Mouse (Mus musculus): ENCODE data around the gene Gata2. TPM values are rescaled to one million over a fixed set of nuclear protein-coding genes. Genes with fewer than 3 reads are reported as not detected.
A peak's percentile ranks its signal among the peaks of the same experiment; 100 is the strongest.

The Gata2 gene
- total RNA-seq, 2 experiments from 2014 or later, result 21.4 to 23.7 TPM

GRCm38 (mm10) chr6:88205386-88205700 lies 11.7 kb downstream of the Gata2 start:
- intact Hi-C loops (cut with DNase I), result no loop called here
- DNase-seq, result no peak

GRCm38 (mm10) chr6:88205937-88206336 lies 12.2 kb downstream of the Gata2 start:
- DNase-seq, result peak in 1 of 2 experiments; percentile 50
- intact Hi-C loops (cut with DNase I), result loop anchor here (2.0 kb wide), 1 partner anchor 33 kb away; no protein-coding TSS in a partner anchor

GRCm38 (mm10) chr6:88206566-88206965 lies 12.9 kb downstream of the Gata2 start:
- intact Hi-C loops (cut with DNase I), result loop anchor here (2.0 kb wide), 1 partner anchor 32 kb away; no protein-coding TSS in a partner anchor
- DNase-seq, result no peak

GRCm38 (mm10) chr6:88207403-88208033 lies 13.8 kb downstream of the Gata2 start:
- no peak for DNase-seq
- intact Hi-C loops (cut with DNase I), result loop anchor here (2.0 kb wide), 1 partner anchor 31 kb away; no protein-coding TSS in a partner anchor

- no peak for DNase-seq
- intact Hi-C loops (cut with DNase I), result no loop called here
These were observed 14.6 kb downstream of the Gata2 start for GRCm38 (mm10) chr6:88208321-88208720.

- intact Hi-C loops (cut with DNase I), result no loop called here
These were observed 15.8 kb downstream of the Gata2 start for GRCm38 (mm10) chr6:88209453-88209852.

GRCm38 (mm10) chr6:88210182-88210581 lies 16.5 kb downstream of the Gata2 start:
- intact Hi-C loops (cut with DNase I), result no loop called here
- DNase-seq, result no peak

More at GRCm38 (mm10) chr6:88209453-88209852, 15.8 kb downstream of the Gata2 start:
- no peak for DNase-seq

- DNase-seq, result no peak
These were observed 22.1 kb downstream of the Gata2 start for GRCm38 (mm10) chr6:88215797-88216196.

GRCm38 (mm10) chr6:88216199-88216598 lies 22.5 kb downstream of the Gata2 start:
- no peak for DNase-seq
- intact Hi-C loops (cut with DNase I), result no loop called here

More at GRCm38 (mm10) chr6:88215797-88216196, 22.1 kb downstream of the Gata2 start:
- intact Hi-C loops (cut with DNase I), result no loop called here

GRCm38 (mm10) chr6:88219094-88219493 lies 25.4 kb downstream of the Gata2 start:
- intact Hi-C loops (cut with DNase I), result no loop called here

GRCm38 (mm10) chr6:88221968-88222367 lies 28.3 kb downstream of the Gata2 start, which contains the start of gene Dnajb8:
TSS of gene Dnajb8 (plus strand) at chr6:88222268.
- intact Hi-C loops (cut with DNase I), result no loop called here
- no peak for DNase-seq

More at GRCm38 (mm10) chr6:88219094-88219493, 25.4 kb downstream of the Gata2 start:
- DNase-seq, result no peak

- intact Hi-C loops (cut with DNase I), result no loop called here
- no peak for DNase-seq
These were observed 32.9 kb downstream of the Gata2 start for GRCm38 (mm10) chr6:88226570-88226994.

- intact Hi-C loops (cut with DNase I), result no loop called here
- no peak for DNase-seq
These were observed 33.8 kb downstream of the Gata2 start for GRCm38 (mm10) chr6:88227537-88227936.

- DNase-seq, result no peak
- intact Hi-C loops (cut with DNase I), result no loop called here
These were observed 35.5 kb downstream of the Gata2 start for GRCm38 (mm10) chr6:88229221-88229620.

GRCm38 (mm10) chr6:88231821-88232220 lies 38.1 kb downstream of the Gata2 start:
- DNase-seq, result no peak
- intact Hi-C loops (cut with DNase I), result no loop called here

- DNase-seq, result no peak
- intact Hi-C loops (cut with DNase I), result no loop called here
These were observed 38.5 kb downstream of the Gata2 start for GRCm38 (mm10) chr6:88232221-88232620.

- DNase-seq, result no peak
- intact Hi-C loops (cut with DNase I), result no loop called here
These were observed 40.3 kb downstream of the Gata2 start for GRCm38 (mm10) chr6:88233996-88234395.

- no peak for DNase-seq
- intact Hi-C loops (cut with DNase I), result no loop called here
These were observed 41.8 kb downstream of the Gata2 start for GRCm38 (mm10) chr6:88235461-88235860.

- intact Hi-C loops (cut with DNase I), result no loop called here
- no peak for DNase-seq
These were observed 42.3 kb downstream of the Gata2 start for GRCm38 (mm10) chr6:88235983-88236382.

GRCm38 (mm10) chr6:88236513-88236912 lies 42.8 kb downstream of the Gata2 start:
- peak; percentile 13 to 46 for DNase-seq
- intact Hi-C loops (cut with DNase I), result no loop called here

- peak; percentile 70 to 76 for DNase-seq
- intact Hi-C loops (cut with DNase I), result loop anchor here (1.0 kb wide), 1 partner anchor 53 kb away; no protein-coding TSS in a partner anchor
These were observed 48.9 kb downstream of the Gata2 start for GRCm38 (mm10) chr6:88242604-88243003.

GRCm38 (mm10) chr6:88249231-88249630 lies 55.5 kb downstream of the Gata2 start:
- intact Hi-C loops (cut with DNase I), result no loop called here
- no peak for DNase-seq

All from heart, postnatal 14 days (tissue).